ENCODE assay signal across 26 mouse cellular contexts in genomic region chr8:8468552-8468951, GRCm38 (mm10).
DNase-seq lines count a peak whose midpoint lies in the region; ATAC-seq lines count a peak whose summit lies in the region.
"Had no signal": no experiment of that assay in that cellular context is flagged by ENCODE, and none has a peak within 500 bp of the region (broad histone marks: within the 10 kb centered on the region; RNA-seq: fewer than 3 reads in every experiment).

No protein-coding gene starts in this region.

- H3K27ac ChIP-seq in forebrain, embryonic 15.5 days (replicated peaks) = no peak overlapping the region
- no peak overlapping the region for H3K27ac ChIP-seq in forebrain, embryonic 11.5 days (ENCODE audit: low read depth, low read length)
- no peak overlapping the region for H3K27ac ChIP-seq in midbrain, embryonic 11.5 days (ENCODE audit: low read depth, low read length)
- no peak overlapping the region for H3K27ac ChIP-seq in midbrain, embryonic 16.5 days (ENCODE audit: low read length)
- no peak overlapping the region for H3K27ac ChIP-seq in forebrain, embryonic 16.5 days (ENCODE audit: low read length)
- no peak overlapping the region for H3K27ac ChIP-seq in neural tube, embryonic 15.5 days (replicated peaks)
- H3K27ac ChIP-seq: embryonic facial prominence, embryonic 12.5 days; embryonic facial prominence, embryonic 15.5 days; heart, adult 2 months; heart, embryonic 10.5 days; heart, embryonic 13.5 days; hindbrain, embryonic 12.5 days had no signal

- peaks cover 4% of the 10 kb centered on the region; the same call in 1 of the 2 replicates for H3K4me1 ChIP-seq in forebrain, embryonic 15.5 days
- peaks cover 4% of the 10 kb centered on the region; the same call in 1 of the 2 replicates for H3K4me1 ChIP-seq in forebrain, embryonic 11.5 days (replicated peaks; ENCODE audit: control insufficient read depth, insufficient read depth, low read length)
- peaks cover 7% of the 10 kb centered on the region for H3K4me1 ChIP-seq in midbrain, embryonic 11.5 days (ENCODE audit: control insufficient read depth, insufficient read depth, low read length)
- H3K4me1 ChIP-seq in midbrain, embryonic 16.5 days (ENCODE audit: control insufficient read depth, insufficient read depth, low read length) = peaks cover 3% of the 10 kb centered on the region; the same call in 1 of the 2 replicates
- peaks cover 3% of the 10 kb centered on the region for H3K4me1 ChIP-seq in forebrain, embryonic 16.5 days (replicated peaks; ENCODE audit: control insufficient read depth, insufficient read depth, low read length)
- H3K4me1 ChIP-seq in neural tube, embryonic 15.5 days = peaks cover 6% of the 10 kb centered on the region; the same call in 1 of the 2 replicates

- no peak overlapping the region for H3K9ac ChIP-seq in forebrain, embryonic 15.5 days (replicated peaks)
- no peak overlapping the region for H3K9ac ChIP-seq in forebrain, embryonic 11.5 days (ENCODE audit: low read length)
- no peak overlapping the region for H3K9ac ChIP-seq in midbrain, embryonic 11.5 days (ENCODE audit: low read length)
- no peak overlapping the region for H3K9ac ChIP-seq in midbrain, embryonic 16.5 days (ENCODE audit: low read depth, low read length)
- no peak overlapping the region for H3K9ac ChIP-seq in forebrain, embryonic 16.5 days (replicated peaks; ENCODE audit: low read depth, low read length)
- H3K9ac ChIP-seq in neural tube, embryonic 15.5 days (replicated peaks) = no peak overlapping the region
- H3K9ac ChIP-seq: embryonic facial prominence, embryonic 12.5 days; embryonic facial prominence, embryonic 15.5 days; heart, embryonic 13.5 days; hindbrain, embryonic 12.5 days had no signal

- 0 out of 2 replicates have a peak, but pooled peaks have one; percentile 26 for ATAC-seq in forebrain, embryonic 15.5 days (replicated peaks)
- no peak for ATAC-seq in forebrain, embryonic 11.5 days (replicated peaks; ENCODE audit: low FRiP score)
- no peak for ATAC-seq in midbrain, embryonic 11.5 days (ENCODE audit: low FRiP score)
- ATAC-seq in midbrain, embryonic 16.5 days = no peak
- peak; percentile 69 for ATAC-seq in forebrain, embryonic 16.5 days
- ATAC-seq in neural tube, embryonic 15.5 days (ENCODE audit: low FRiP score) = peak; percentile 53; the same call in 1 of the 2 replicates
- ATAC-seq: CD4-positive, CD25-positive, alpha-beta regulatory T cell, adult 4 months; intestine, postnatal 0 days had no signal

- no peak for DNase-seq in forebrain, embryonic 11.5 days (ENCODE audit: low spot score)
- peak; percentile 81 for DNase-seq in midbrain, embryonic 11.5 days (ENCODE audit: low spot score, missing footprints)
- no peak for DNase-seq in adrenal gland, postnatal 4 days (ENCODE audit: low spot score in 2 of 2)
- DNase-seq: adrenal gland, adult 2 months; adrenal gland, postnatal 25 days; cerebellum, adult 11 months; cerebellum, adult 2 months; cerebellum, adult 9-11 months; cerebellum, postnatal 25 days; gastrocnemius, postnatal 10 days; gastrocnemius, postnatal 36 days; heart, adult 2 months; heart, postnatal 14 days; heart, postnatal 4 days; kidney, adult 2 months had no signal

- 46% methylated on average over 3 of the region's 3 CpGs for WGBS in forebrain, embryonic 15.5 days
- WGBS in forebrain, embryonic 11.5 days = 72% methylated on average over 3 of the region's 3 CpGs
- WGBS in midbrain, embryonic 11.5 days = 69% methylated on average over 3 of the region's 3 CpGs
- 54% methylated on average over 3 of the region's 3 CpGs for WGBS in midbrain, embryonic 16.5 days
- 62% methylated on average over 3 of the region's 3 CpGs for WGBS in forebrain, embryonic 16.5 days
- 49% methylated on average over 3 of the region's 3 CpGs for WGBS in neural tube, embryonic 15.5 days

- H3K9me3 ChIP-seq in forebrain, embryonic 15.5 days = no peaks in the 10 kb centered on the region
- no peaks in the 10 kb centered on the region for H3K9me3 ChIP-seq in forebrain, embryonic 11.5 days (ENCODE audit: control insufficient read depth, low read length)
- H3K9me3 ChIP-seq in midbrain, embryonic 11.5 days (ENCODE audit: control insufficient read depth, low read length) = no peaks in the 10 kb centered on the region
- no peaks in the 10 kb centered on the region for H3K9me3 ChIP-seq in midbrain, embryonic 16.5 days (replicated peaks; ENCODE audit: control insufficient read depth, low read length, poor library complexity, severe bottlenecking)
- H3K9me3 ChIP-seq in forebrain, embryonic 16.5 days (ENCODE audit: control insufficient read depth, low read length) = no peaks in the 10 kb centered on the region
- H3K9me3 ChIP-seq in neural tube, embryonic 15.5 days (replicated peaks) = no peaks in the 10 kb centered on the region
- H3K9me3 ChIP-seq: embryonic facial prominence, embryonic 12.5 days; embryonic facial prominence, embryonic 15.5 days; heart, embryonic 10.5 days; heart, embryonic 13.5 days; hindbrain, embryonic 12.5 days had no signal

- H3K36me3 ChIP-seq in forebrain, embryonic 15.5 days = no peaks in the 10 kb centered on the region
- H3K36me3 ChIP-seq in forebrain, embryonic 11.5 days (ENCODE audit: control insufficient read depth, insufficient read depth, low read length) = no peaks in the 10 kb centered on the region
- no peaks in the 10 kb centered on the region for H3K36me3 ChIP-seq in midbrain, embryonic 11.5 days (ENCODE audit: control insufficient read depth, insufficient read depth, low read length)
- no peaks in the 10 kb centered on the region for H3K36me3 ChIP-seq in midbrain, embryonic 16.5 days (ENCODE audit: control insufficient read depth, insufficient read depth, low read length)
- no peaks in the 10 kb centered on the region for H3K36me3 ChIP-seq in forebrain, embryonic 16.5 days (ENCODE audit: control insufficient read depth, insufficient read depth)
- no peaks in the 10 kb centered on the region for H3K36me3 ChIP-seq in neural tube, embryonic 15.5 days
- H3K36me3 ChIP-seq: embryonic facial prominence, embryonic 12.5 days; embryonic facial prominence, embryonic 15.5 days; heart, embryonic 10.5 days; heart, embryonic 13.5 days; hindbrain, embryonic 12.5 days had no signal

- no peak overlapping the region for H3K4me3 ChIP-seq in forebrain, embryonic 15.5 days
- no peak overlapping the region for H3K4me3 ChIP-seq in forebrain, embryonic 11.5 days (ENCODE audit: low read depth, low read length)
- H3K4me3 ChIP-seq in midbrain, embryonic 11.5 days (ENCODE audit: low read depth, low read length) = no peak overlapping the region
- H3K4me3 ChIP-seq in midbrain, embryonic 16.5 days (ENCODE audit: low read depth, low read length) = no peak overlapping the region
- H3K4me3 ChIP-seq in forebrain, embryonic 16.5 days (replicated peaks; ENCODE audit: low read length) = no peak overlapping the region
- no peak overlapping the region for H3K4me3 ChIP-seq in neural tube, embryonic 15.5 days (replicated peaks)
- H3K4me3 ChIP-seq: embryonic facial prominence, embryonic 12.5 days; embryonic facial prominence, embryonic 15.5 days; heart, adult 2 months; heart, embryonic 10.5 days; heart, embryonic 13.5 days; hindbrain, embryonic 12.5 days had no signal

- H3K4me2 ChIP-seq in forebrain, embryonic 15.5 days (replicated peaks) = no peak overlapping the region
- H3K4me2 ChIP-seq in forebrain, embryonic 11.5 days (ENCODE audit: low read depth, low read length, severe bottlenecking) = no peak overlapping the region
- H3K4me2 ChIP-seq in midbrain, embryonic 11.5 days = no peak overlapping the region
- no peak overlapping the region for H3K4me2 ChIP-seq in midbrain, embryonic 16.5 days (ENCODE audit: low read length)
- H3K4me2 ChIP-seq in forebrain, embryonic 16.5 days (ENCODE audit: low read length) = no peak overlapping the region
- H3K4me2 ChIP-seq in neural tube, embryonic 15.5 days = no peak overlapping the region
- H3K4me2 ChIP-seq: embryonic facial prominence, embryonic 12.5 days; embryonic facial prominence, embryonic 15.5 days; heart, embryonic 13.5 days; hindbrain, embryonic 12.5 days had no signal

- no peaks in the 10 kb centered on the region for H3K27me3 ChIP-seq in forebrain, embryonic 15.5 days
- no peaks in the 10 kb centered on the region for H3K27me3 ChIP-seq in forebrain, embryonic 11.5 days (ENCODE audit: control insufficient read depth, insufficient read depth, low read length)
- H3K27me3 ChIP-seq in midbrain, embryonic 11.5 days (ENCODE audit: control insufficient read depth, insufficient read depth, low read length) = no peaks in the 10 kb centered on the region; the same call in 1 of the 2 replicates
- no peaks in the 10 kb centered on the region; the same call in 1 of the 2 replicates for H3K27me3 ChIP-seq in midbrain, embryonic 16.5 days (ENCODE audit: control insufficient read depth, insufficient read depth, low read depth, low read length)
- H3K27me3 ChIP-seq in forebrain, embryonic 16.5 days (replicated peaks; ENCODE audit: control insufficient read depth, insufficient read depth, low read length) = no peaks in the 10 kb centered on the region
- no peaks in the 10 kb centered on the region for H3K27me3 ChIP-seq in neural tube, embryonic 15.5 days (replicated peaks)
- H3K27me3 ChIP-seq: embryonic facial prominence, embryonic 12.5 days; embryonic facial prominence, embryonic 15.5 days; heart, embryonic 13.5 days; hindbrain, embryonic 12.5 days had no signal

Comparison
In these comparisons a context has a peak if more than half of its experiments do, and no peak if none do; other contexts are left out.
1. ATAC-seq: peak in forebrain, embryonic 15.5 days (single experiment), forebrain, embryonic 16.5 days (single experiment) and neural tube, embryonic 15.5 days (single experiment); none in forebrain, embryonic 11.5 days (single experiment), midbrain, embryonic 11.5 days (single experiment) and midbrain, embryonic 16.5 days (single experiment).